Mouse (Mus musculus): ENCODE results near the gene Pex19.

GRCm38 (mm10) chr1:172181777-172182176 lies 55.2 kb downstream of the Pex19 start:
- no peak for TF ChIP-seq CTCF (IDR thresholded peaks at IDR 0.05; ENCODE audit: control insufficient read depth, insufficient read depth, low read length)
- no peak for TF ChIP-seq POLR2A (IDR thresholded peaks at IDR 0.05; ENCODE audit: borderline replicate concordance, control insufficient read depth, low read depth, low read length)

All from bone marrow, adult 2 months (tissue).